Mouse (Mus musculus) neural tube, embryonic 11.5 days (tissue): ENCODE results near the gene Cdk14. TPM values are rescaled to one million over a fixed set of nuclear protein-coding genes. Genes with fewer than 3 reads are reported as not detected.

Experiments used
- ATAC-seq: fragments of 200-750 bp; cut with Nextera tagmentation; 2 replicates; pipeline ENCODE4 v1.8.0; 2017; ENCODE audit warnings: moderate number of reproducible peaks, mild to moderate bottlenecking, moderate TSS enrichment, moderate library complexity; ENCODE audit not compliant: insufficient read depth, low FRiP score, low TSS enrichment
- DNase-seq: peaks from one replicate; pipeline ENCODE4 v3.0.0-alpha.2; 2015; ENCODE audit warnings: low spot score
- H3K27ac ChIP-seq: fragments of 300-500 bp; sonication (generic); 2 replicates; pipeline ENCODE4 v1.5.1; 2014; ENCODE audit warnings: low read depth, mild to moderate bottlenecking, low read length
- H3K27me3 ChIP-seq: fragments of 300-500 bp; sonication (generic); 2 replicates; pipeline ENCODE4 v1.6.1; 2014; ENCODE audit warnings: mild to moderate bottlenecking, low read length, mixed read lengths; ENCODE audit not compliant: control insufficient read depth, insufficient read depth
- H3K36me3 ChIP-seq: fragments of 300-500 bp; sonication (generic); 2 replicates; pipeline ENCODE4 v1.6.1; 2014; ENCODE audit warnings: mild to moderate bottlenecking, low read length, moderate library complexity, mixed read lengths; ENCODE audit not compliant: control insufficient read depth, insufficient read depth
- H3K4me1 ChIP-seq: fragments of 300-500 bp; sonication (generic); 2 replicates; pipeline ENCODE4 v1.6.1; 2014; ENCODE audit warnings: low read length, mixed read lengths; ENCODE audit not compliant: control insufficient read depth, insufficient read depth
- H3K4me2 ChIP-seq: fragments of 300-500 bp; sonication (generic); 2 replicates; pipeline ENCODE4 v1.6.1; 2014; ENCODE audit warnings: low read depth, mild to moderate bottlenecking, moderate library complexity
- H3K4me3 ChIP-seq: fragments of 300-500 bp; sonication (generic); 2 replicates; pipeline ENCODE4 v1.5.1; 2014; ENCODE audit warnings: low read depth, low read length
- H3K9ac ChIP-seq: fragments of 300-500 bp; sonication (generic); 2 replicates; pipeline ENCODE4 v1.6.1; 2014; ENCODE audit warnings: mild to moderate bottlenecking, low read length
- H3K9me3 ChIP-seq: fragments of 300-500 bp; sonication (generic); 2 replicates; pipeline ENCODE4 v1.6.1; 2016; ENCODE audit warnings: low read length; ENCODE audit not compliant: control insufficient read depth
- WGBS: fragments of 180-500 bp; shearing (Covaris S2); extraction: QIAGEN DNeasy Blood & Tissue Kit; methylation state at CpG from one replicate; pipeline ENCODE4 v1.1.7; 2014; 5-methylcytosine and 5-hydroxymethylcytosine counted together
- microRNA-seq: library from miRNA; unstranded; fragments of <30 nt; microRNA quantifications from one replicate; pipeline ENCODE4, GENCODE M21; 2016
- polyA plus RNA-seq: library from polyadenylated mRNA; unstranded; fragments of >200 nt; fragmentation: Nextera tagmentation; extraction: Ambion mirVana; gene quantifications from 2 replicates; pipeline ENCODE4 v1.2.1, GENCODE M21; 2014

The Cdk14 gene
- polyA plus RNA-seq, 1 experiment from 2014 or later, result 29.5 TPM

- Histone ChIP-seq H3K9ac (peak overlapping the region; percentile 90), H3K4me1 (peaks cover 18% of the 10 kb centered on the region), H3K9me3 (no peaks in the 10 kb centered on the region), H3K36me3 (no peaks in the 10 kb centered on the region), H3K27ac (peak overlapping the region; percentile 85), H3K27me3 (peaks cover 12% of the 10 kb centered on the region; the same call in 1 of the 2 replicates), H3K4me2 (peak overlapping the region; percentile 99), H3K4me3 (peak overlapping the region; percentile 79)
- DNase-seq, result peak; percentile 74
- WGBS, result under 1% methylated on average over 76 of the region's 80 CpGs
- peak; percentile 43 for ATAC-seq
Observed at GRCm38 (mm10) chr5:4756871-4757711, 663.0 kb downstream of the Cdk14 start.

- Histone ChIP-seq H3K36me3 (no peaks in the 10 kb centered on the region), H3K4me2 (peak overlapping the region; percentile 99), H3K27me3 (peaks cover 12% of the 10 kb centered on the region; the same call in 1 of the 2 replicates), H3K9ac (peak overlapping the region; percentile 90), H3K4me3 (peak overlapping the region; percentile 79), H3K9me3 (no peaks in the 10 kb centered on the region), H3K27ac (no peak overlapping the region), H3K4me1 (peaks cover 18% of the 10 kb centered on the region)
- ATAC-seq (no peak), DNase-seq (peak; percentile 44)
- 3% methylated on average over 43 of the region's 43 CpGs for WGBS
Observed at GRCm38 (mm10) chr5:4756001-4756681, 664.0 kb downstream of the Cdk14 start.

GRCm38 (mm10) chr5:4755326-4755725 lies 664.8 kb downstream of the Cdk14 start:
- Histone ChIP-seq H3K4me3 (peak overlapping the region; percentile 79), H3K4me1 (peaks cover 18% of the 10 kb centered on the region), H3K4me2 (peak overlapping the region; percentile 99), H3K9me3 (no peaks in the 10 kb centered on the region), H3K27ac (no peak overlapping the region), H3K27me3 (peaks cover 12% of the 10 kb centered on the region; the same call in 1 of the 2 replicates), H3K36me3 (no peaks in the 10 kb centered on the region), H3K9ac (peak overlapping the region; percentile 90; the same call in 1 of the 2 replicates)
- 33% methylated on average over 11 of the region's 11 CpGs for WGBS
- DNase-seq (no peak), ATAC-seq (no peak)

- WGBS, result 21% methylated on average over 9 of the region's 9 CpGs
- Histone ChIP-seq H3K36me3 (no peaks in the 10 kb centered on the region), H3K4me2 (peak overlapping the region; percentile 99), H3K4me3 (peak overlapping the region; percentile 17), H3K9me3 (no peaks in the 10 kb centered on the region), H3K4me1 (peaks cover 18% of the 10 kb centered on the region), H3K27me3 (peaks cover 12% of the 10 kb centered on the region; the same call in 1 of the 2 replicates), H3K27ac (no peak overlapping the region), H3K9ac (0 out of 2 replicates have a peak overlapping the region, but pooled peaks have one; percentile 9)
- no peak for DNase-seq
- no peak for ATAC-seq
Observed at GRCm38 (mm10) chr5:4754701-4755281, 665.3 kb downstream of the Cdk14 start.

Small RNA genes lying within 50 kb of the gene (microRNA-seq; reads per million reads assigned to microRNA genes)
- gene Gm25037, result not detected
- gene Gm44483, result not detected

Other genes starting within 250 kb of the Cdk14 start
- not detected in 2 replicates for gene 1700015F17Rik, start 58.8 kb upstream of the Cdk14 start, polyA plus RNA-seq
- 38.1 and 40.0 TPM in 2 replicates for gene Cldn12, start 94.6 kb upstream of the Cdk14 start, polyA plus RNA-seq
- 33.1 and 34.9 TPM in 2 replicates for gene Gtpbp10, start 139.2 kb upstream of the Cdk14 start, polyA plus RNA-seq
- 4.7 and 5.2 TPM in 2 replicates for gene Gm8773, start 153.5 kb upstream of the Cdk14 start, polyA plus RNA-seq
- gene Cfap69, start 243.9 kb upstream of the Cdk14 start, polyA plus RNA-seq, result 5.1 and 5.6 TPM in 2 replicates